ENCODE assay signal across 8 mouse cellular contexts in genomic region chr7:113368746-113369619, GRCm38 (mm10). TPM values are rescaled to one million over a fixed set of nuclear protein-coding genes. Genes with fewer than 3 reads are reported as not detected.
DNase-seq lines count a peak whose midpoint lies in the region; ATAC-seq and TF ChIP-seq lines count a peak whose summit lies in the region.

Gene Btbd10 (minus strand): TSS chr7:113369392.

- H3K4me1 ChIP-seq in MEL (ENCODE audit: control insufficient read depth in 1 of 2, insufficient read depth in 2 of 2, low read length in 2 of 2): peaks cover 10 to 11% of the 10 kb centered on the region in 2 experiments
- no peaks in the 10 kb centered on the region for H3K4me1 ChIP-seq in cerebellum, adult 2 months (ENCODE audit: control insufficient read depth, insufficient read depth, low read length)
- H3K4me1 ChIP-seq in forebrain, postnatal 0 days (ENCODE audit: insufficient read depth): peaks cover 9% of the 10 kb centered on the region
- peaks cover 13% of the 10 kb centered on the region for H3K4me1 ChIP-seq in lung, embryonic 15.5 days

- no peak for TF ChIP-seq CTCF in MEL (IDR thresholded peaks at IDR 0.05 in 2 of 3, conservative IDR thresholded peaks at IDR 0.05 in 1 of 3; ENCODE audit: control insufficient read depth in 1 of 3, insufficient read depth in 1 of 3, low read depth in 2 of 3, low read length in 3 of 3, poor library complexity in 1 of 3, severe bottlenecking in 1 of 3)
- no peak for TF ChIP-seq CTCF in cerebellum, adult 2 months (IDR thresholded peaks at IDR 0.05; ENCODE audit: borderline replicate concordance, insufficient read depth, low read depth, low read length)
- no peak for TF ChIP-seq CTCF in forebrain, postnatal 0 days (IDR thresholded peaks at IDR 0.05; ENCODE audit: low read depth)

- peak; percentile 99 for ATAC-seq in forebrain, postnatal 0 days
- peak; percentile 99 for ATAC-seq in lung, embryonic 15.5 days (ENCODE audit: borderline replicate concordance, extremely low read depth, low FRiP score, low TSS enrichment)

- H3K4me2 ChIP-seq in forebrain, postnatal 0 days (ENCODE audit: low read depth): peak within 1 kb of the TSS; percentile 76
- H3K4me2 ChIP-seq in lung, embryonic 15.5 days: peak within 1 kb of the TSS; percentile 86

- peak within 1 kb of the TSS; percentile 77 to 81 for H3K4me3 ChIP-seq in MEL (ENCODE audit: control insufficient read depth in 1 of 2, insufficient read depth in 1 of 2, low read depth in 2 of 2, low read length in 2 of 2)
- H3K4me3 ChIP-seq in cerebellum, adult 2 months (replicated peaks; ENCODE audit: insufficient read depth, low read depth, low read length): peak within 1 kb of the TSS; percentile 74
- H3K4me3 ChIP-seq in forebrain, postnatal 0 days (ENCODE audit: low read depth, low read length): peak within 1 kb of the TSS; percentile 95
- H3K4me3 ChIP-seq in lung, embryonic 15.5 days: peak within 1 kb of the TSS; percentile 92

- H3K27me3 ChIP-seq in MEL (ENCODE audit: control insufficient read depth in 1 of 2, insufficient read depth in 2 of 2, low read length in 2 of 2): no peaks in the 10 kb centered on the region
- no peaks in the 10 kb centered on the region for H3K27me3 ChIP-seq in cerebellum, adult 2 months (ENCODE audit: control insufficient read depth, insufficient read depth, low read length)
- no peaks in the 10 kb centered on the region for H3K27me3 ChIP-seq in forebrain, postnatal 0 days (ENCODE audit: insufficient read depth, low read length)
- H3K27me3 ChIP-seq in lung, embryonic 15.5 days: no peaks in the 10 kb centered on the region

- peaks cover 0 to 26% of the 10 kb centered on the region in 2 experiments; a peak in 2 of 4 replicates for H3K36me3 ChIP-seq in MEL (ENCODE audit: control insufficient read depth in 1 of 2, insufficient read depth in 2 of 2, low read length in 2 of 2)
- H3K36me3 ChIP-seq in forebrain, postnatal 0 days (ENCODE audit: insufficient read depth): no peaks in the 10 kb centered on the region
- H3K36me3 ChIP-seq in lung, embryonic 15.5 days: no peaks in the 10 kb centered on the region

- 0 out of 4 replicates have a peak, but pooled peaks of 1 of the 2 experiments have one; percentile 12 for TF ChIP-seq EP300 in MEL (IDR thresholded peaks at IDR 0.05; ENCODE audit: low read depth in 1 of 2, low read length in 2 of 2)

- peak within 1 kb of the TSS; percentile 87 for H3K27ac ChIP-seq in MEL (ENCODE audit: control insufficient read depth, low read depth, low read length)
- H3K27ac ChIP-seq in cerebellum, adult 2 months (ENCODE audit: insufficient read depth, low read length): peak within 1 kb of the TSS; percentile 61
- H3K27ac ChIP-seq in forebrain, postnatal 0 days (ENCODE audit: low read depth, low read length): peak within 1 kb of the TSS; percentile 88
- peak within 1 kb of the TSS; percentile 90 for H3K27ac ChIP-seq in lung, embryonic 15.5 days

- DNase-seq in MEL (ENCODE audit: low read depth, low spot score): peak; percentile 98
- DNase-seq in cerebellum, adult 2 months: peak; percentile 97 to 98
- peak; percentile 98 for DNase-seq in forebrain, postnatal 0 days
- peak; percentile 99 for DNase-seq in heart, postnatal 4 days
- DNase-seq in layer of hippocampus, adult 8-10 months (ENCODE audit: low spot score in 2 of 2): peak; percentile 94 to 96
- peak; percentile 96 for DNase-seq in ovary, adult 18-20 months (ENCODE audit: low spot score)
- DNase-seq in thymus, postnatal 0 days (ENCODE audit: low spot score): peak; percentile 99

- H3K9me3 ChIP-seq in MEL (replicated peaks; ENCODE audit: insufficient read depth, low read length): no peaks in the 10 kb centered on the region
- no peaks in the 10 kb centered on the region for H3K9me3 ChIP-seq in forebrain, postnatal 0 days (ENCODE audit: low read length)
- H3K9me3 ChIP-seq in lung, embryonic 15.5 days: no peaks in the 10 kb centered on the region

- WGBS in cerebellum, adult 2 months: under 1% methylated on average over 64 of the region's 64 CpGs
- 3% methylated on average over 64 of the region's 64 CpGs for WGBS in forebrain, postnatal 0 days
- WGBS in lung, embryonic 15.5 days: under 1% methylated on average over 64 of the region's 64 CpGs

- peak; percentile 71 to 89 for TF ChIP-seq POLR2A in MEL (IDR thresholded peaks at IDR 0.05; ENCODE audit: control insufficient read depth in 1 of 2, insufficient read depth in 1 of 2, low read depth in 1 of 2, low read length in 2 of 2, poor library complexity in 1 of 2)
- TF ChIP-seq POLR2A in cerebellum, adult 2 months (IDR thresholded peaks at IDR 0.05; ENCODE audit: borderline replicate concordance, insufficient read depth, low read length): peak; percentile 91; the same call in 1 of the 2 replicates

- H3K9ac ChIP-seq in MEL (ENCODE audit: control insufficient read depth, low read depth, low read length, poor library complexity, severe bottlenecking): peak within 1 kb of the TSS; percentile 92
- peak within 1 kb of the TSS; percentile 96 for H3K9ac ChIP-seq in forebrain, postnatal 0 days
- H3K9ac ChIP-seq in lung, embryonic 15.5 days: peak within 1 kb of the TSS; percentile 84

- H3K79me2 ChIP-seq in MEL (ENCODE audit: control insufficient read depth, insufficient read depth, low read length, poor library complexity): peaks cover 9% of the 10 kb centered on the region

- TF ChIP-seq RAD21 in MEL (IDR thresholded peaks at IDR 0.05; ENCODE audit: low read depth, low read length): no peak

TF ChIP-seq in MEL, 35 proteins besides CTCF, POLR2A, EP300 and RAD21 (continues in another document):
- TF ChIP-seq TCF12 (IDR thresholded peaks at IDR 0.05; ENCODE audit: low read depth, low read length) (peak; percentile 34; the same call in 1 of the 2 replicates), NRF1 (IDR thresholded peaks at IDR 0.05; ENCODE audit: insufficient read depth, low read depth, low read length, poor library complexity, severe bottlenecking) (no peak), CHD1 (IDR thresholded peaks at IDR 0.05; ENCODE audit: low read depth, low read length) (no peak), ZKSCAN1 (IDR thresholded peaks at IDR 0.05; ENCODE audit: low read depth, low read length) (no peak), TAL1 (IDR thresholded peaks at IDR 0.05; ENCODE audit: low read length) (no peak), GABPA (IDR thresholded peaks at IDR 0.05; ENCODE audit: low read depth, low read length) (no peak), POLR2AphosphoS5 (IDR thresholded peaks at IDR 0.05; ENCODE audit: borderline replicate concordance, low read depth, low read length) (no peak), BHLHE40 (IDR thresholded peaks at IDR 0.05; ENCODE audit: borderline replicate concordance, low read depth, low read length) (no peak), MYB (IDR thresholded peaks at IDR 0.05; ENCODE audit: low read depth, low read length) (no peak), ZNF384 (IDR thresholded peaks at IDR 0.05; ENCODE audit: low read depth, low read length) (no peak), MEF2A (IDR thresholded peaks at IDR 0.05; ENCODE audit: extremely low read depth, insufficient replicate concordance, low read depth, low read length, poor library complexity, severe bottlenecking) (no peak), UBTF (IDR thresholded peaks at IDR 0.05; ENCODE audit: borderline replicate concordance, insufficient read depth, low read depth, low read length) (no peak), ELF1 (IDR thresholded peaks at IDR 0.05; ENCODE audit: low read depth, low read length) (peak; percentile 47), MAFK (IDR thresholded peaks at IDR 0.05; ENCODE audit: borderline replicate concordance, low read depth, low read length) (no peak), CHD2 (IDR thresholded peaks at IDR 0.05; ENCODE audit: low read length) (peak; percentile 96), E2F4 (IDR thresholded peaks at IDR 0.05; ENCODE audit: borderline replicate concordance, low read depth, low read length) (no peak), HCFC1 (IDR thresholded peaks at IDR 0.05; ENCODE audit: low read depth, low read length) (peak; percentile 79), JUND (IDR thresholded peaks at IDR 0.05; ENCODE audit: low read depth, low read length) (no peak), ETS1 (IDR thresholded peaks at IDR 0.05; ENCODE audit: low read depth, low read length) (no peak), NELFE (IDR thresholded peaks at IDR 0.05; ENCODE audit: low read depth, low read length) (peak; percentile 93), KAT2A (conservative IDR thresholded peaks at IDR 0.05; ENCODE audit: low read depth, low read length) (no peak), MAX (IDR thresholded peaks at IDR 0.05; ENCODE audit: low read length) (no peak), POLR2AphosphoS2 (IDR thresholded peaks at IDR 0.05; ENCODE audit: low read length) (peak; percentile 97), GATA1 (IDR thresholded peaks at IDR 0.05; ENCODE audit: low read depth, low read length) (no peak), ZC3H11A (IDR thresholded peaks at IDR 0.05; ENCODE audit: low read depth, low read length) (no peak), ZMIZ1 (IDR thresholded peaks at IDR 0.05; ENCODE audit: low read depth, low read length) (peak; percentile 95), MYC (IDR thresholded peaks at IDR 0.05; ENCODE audit: low read depth, low read length) (no peak), MAZ (IDR thresholded peaks at IDR 0.05; ENCODE audit: low read depth, low read length) (peak; percentile 14; the same call in 1 of the 2 replicates), USF1 (IDR thresholded peaks at IDR 0.05; ENCODE audit: low read depth, low read length) (no peak), RCOR1 (IDR thresholded peaks at IDR 0.05; ENCODE audit: low read depth, low read length) (no peak), SMC3 (IDR thresholded peaks at IDR 0.05; ENCODE audit: low read depth, low read length) (no peak), SIN3A (IDR thresholded peaks at IDR 0.05; ENCODE audit: low read length) (no peak; the same call in 1 of the 2 replicates), MXI1 (IDR thresholded peaks at IDR 0.05; ENCODE audit: low read depth, low read length) (peak; percentile 72)

RNA-seq across cellular contexts. Expression of gene Btbd10, which starts in this region (rescaled TPM):
- total RNA-seq in MEL (2012; rRNA removed): 15.6 and 15.7 TPM in 2 replicates
- 1 to 10 TPM in 1 of 2 experiments, not detected in 1; 9.8 TPM for polyA plus RNA-seq in MEL (2012; ENCODE audit: insufficient read depth in 1 of 2, insufficient read length in 2 of 2, low read depth in 1 of 2, low replicate concordance in 2 of 2, missing spikeins in 1 of 2)
- polyA plus RNA-seq in cerebellum, adult 2 months (2012; rRNA removed): 52.9 and 55.3 TPM in 2 replicates
- total RNA-seq in forebrain, postnatal 0 days (2014; rRNA removed): 78.9 and 85.2 TPM in 2 replicates
- 76.9 and 83.2 TPM in 2 replicates for polyA plus RNA-seq in forebrain, postnatal 0 days (2015; fragmentation: Nextera tagmentation; extraction: Ambion mirVana)
- total RNA-seq in heart, postnatal 4 days (2021): 10 to 100 TPM; 20.4 to 21.9 TPM
- total RNA-seq in layer of hippocampus, adult 8-10 months (2022): 10 to 100 TPM; 58.7 to 63.6 (median 62.2) TPM
- 21.4 and 22.9 TPM in 2 replicates for polyA plus RNA-seq in lung, embryonic 15.5 days (2015; fragmentation: Nextera tagmentation; extraction: Ambion mirVana)
- 22.7 and 22.9 TPM in 2 replicates for polyA plus RNA-seq in thymus, postnatal 0 days (2015; fragmentation: Nextera tagmentation; extraction: Ambion mirVana)

Comparison
In these comparisons a context has a peak if more than half of its experiments do, and no peak if none do; other contexts are left out.
1. Peak in every context shown above with its lines: DNase-seq, ATAC-seq, H3K4me3 ChIP-seq and H3K27ac ChIP-seq.